Mouse (Mus musculus) spleen, postnatal 14 days (tissue): ENCODE data around the gene Bivm.

ENCODE experiments used
- DNase-seq, 2 experiments: peaks; one replicate each; pipeline ENCODE4 v3.0.0; 2021 to 2022; ENCODE audit warnings: low spot score in 2 of 2

Bivm gene

DNA sequence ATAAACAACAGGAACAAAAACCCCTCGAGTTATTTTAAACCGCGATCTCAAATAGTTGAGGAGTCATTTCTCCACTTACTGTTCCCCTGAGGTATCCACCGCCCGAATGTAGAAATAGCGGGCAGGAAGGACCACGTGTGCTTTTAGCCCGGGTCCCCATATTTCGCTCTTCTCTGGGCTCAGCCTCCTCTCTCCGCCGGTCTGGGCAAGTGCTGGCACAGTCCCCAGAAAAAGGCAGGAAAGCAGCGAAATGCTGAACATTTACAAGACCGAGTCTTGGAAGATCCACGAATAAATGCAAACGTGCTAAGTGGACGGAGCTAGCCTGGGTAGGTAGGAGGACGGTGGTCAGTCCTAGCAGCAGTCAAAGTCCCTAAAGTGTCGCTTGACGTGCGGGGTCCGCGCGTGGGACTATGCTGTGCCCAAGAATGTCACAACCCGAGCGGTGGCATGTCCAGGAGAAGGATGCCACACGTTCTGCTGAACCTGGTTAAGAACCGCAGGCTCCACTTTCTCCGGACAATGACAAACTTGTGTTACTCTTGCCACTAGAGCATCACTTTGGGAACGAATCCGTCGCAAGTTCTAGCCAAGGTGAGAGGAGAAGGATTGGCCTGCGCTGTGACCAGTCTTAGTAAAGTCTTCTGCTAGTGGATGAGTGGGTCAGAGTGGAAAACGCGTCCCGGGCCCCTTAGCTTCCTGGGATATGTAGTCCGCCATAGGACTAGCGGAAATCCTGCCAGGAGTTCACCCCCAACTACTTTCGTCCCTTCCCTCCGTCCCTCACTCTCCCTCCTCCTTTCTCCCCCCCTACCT, at the start of gene Bivm, which contains the start of gene Kdelc1:
Bivm (plus strand) TSS at position 719 of the 816 bp plus-strand sequence.
Kdelc1 (minus strand) TSS at position 570 of the 816 bp plus-strand sequence.
- DNase-seq = peak; percentile 29 to 45

DNA sequence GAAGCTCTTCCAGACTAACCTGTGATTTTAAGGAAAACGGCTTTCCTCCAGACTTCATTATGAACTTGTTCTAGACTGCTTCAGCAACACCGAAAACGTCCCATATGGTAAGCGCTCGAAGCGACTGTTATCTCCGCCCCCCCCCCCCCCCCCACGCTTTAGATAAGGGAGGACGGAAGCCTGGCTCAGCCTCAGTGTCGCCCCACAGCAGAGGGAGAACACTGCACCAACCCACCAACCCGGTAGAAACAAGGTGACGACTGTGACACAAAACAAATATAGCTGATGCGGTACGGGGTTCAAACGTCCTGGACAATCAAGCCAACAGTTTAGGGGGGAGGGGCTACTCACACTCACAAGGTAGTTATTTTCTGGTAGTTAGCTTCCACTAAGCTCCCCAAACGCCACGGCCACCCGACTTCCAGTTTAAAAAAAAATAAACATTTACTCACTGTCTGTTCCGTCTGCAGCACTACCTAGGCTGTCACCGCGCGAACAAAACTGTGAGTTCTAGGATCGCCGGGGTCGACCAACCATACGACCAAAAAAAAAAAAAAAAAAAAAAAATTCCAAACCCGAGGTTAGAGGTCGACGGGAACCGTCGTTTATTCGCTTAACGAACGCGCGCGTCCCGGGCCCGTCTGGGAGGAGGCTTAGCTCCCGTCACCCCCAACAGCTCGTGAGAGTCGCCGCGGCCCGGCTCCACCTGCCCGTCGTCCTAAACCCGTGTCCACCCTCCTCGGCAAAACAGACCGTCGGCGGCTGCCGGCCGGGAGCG, 17.1 kb upstream of the Bivm start:
- peak; percentile 28 to 35 for DNase-seq

DNA sequence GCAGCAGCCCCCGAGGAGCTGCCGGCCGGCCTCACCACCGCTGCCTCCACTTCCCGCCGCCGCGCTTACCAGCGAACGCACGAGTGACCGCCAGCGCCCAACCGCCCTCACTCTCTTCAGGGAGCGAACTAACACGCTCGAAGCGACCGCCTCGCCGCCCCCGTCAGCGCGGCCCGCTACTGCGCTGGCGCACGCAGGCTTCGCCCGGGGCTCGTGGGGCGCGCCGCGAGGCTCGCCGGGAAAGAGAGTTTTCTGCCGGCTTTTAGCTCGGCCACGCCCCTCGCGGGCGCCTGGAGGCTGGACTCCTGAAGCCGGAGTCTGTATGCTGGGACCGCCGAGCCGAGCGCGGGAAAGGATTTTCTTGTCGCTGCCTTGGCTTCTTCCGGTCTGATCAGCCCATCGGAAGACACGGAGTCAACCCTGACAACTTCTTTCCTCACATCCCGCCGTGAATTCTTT, 16.5 kb upstream of the Bivm start, which contains the start of gene Tex30:
Tex30 (minus strand) TSS at position 183 of the 459 bp plus-strand sequence.
- DNase-seq = peak; percentile 86 to 88

DNA sequence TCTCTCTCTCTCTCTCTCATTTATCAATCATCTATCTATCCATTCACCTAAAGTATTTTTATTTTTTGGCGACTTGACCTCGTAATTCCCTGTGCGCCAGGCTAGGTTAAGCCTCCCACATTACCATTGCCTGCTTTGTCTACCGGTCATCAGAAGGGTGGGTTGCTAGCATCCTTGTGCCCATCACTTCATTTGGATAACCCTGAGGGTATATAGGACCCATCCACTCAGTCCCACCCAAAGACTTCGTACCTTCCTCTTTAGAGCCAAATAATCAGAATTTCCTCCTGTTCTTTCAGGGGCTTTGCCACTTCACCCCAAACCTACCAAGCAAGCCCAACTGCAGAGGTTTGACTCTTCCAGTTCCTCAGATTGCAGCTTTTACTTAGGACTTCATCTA, 15.8 kb upstream of the Bivm start:
- no peak for DNase-seq

DNA sequence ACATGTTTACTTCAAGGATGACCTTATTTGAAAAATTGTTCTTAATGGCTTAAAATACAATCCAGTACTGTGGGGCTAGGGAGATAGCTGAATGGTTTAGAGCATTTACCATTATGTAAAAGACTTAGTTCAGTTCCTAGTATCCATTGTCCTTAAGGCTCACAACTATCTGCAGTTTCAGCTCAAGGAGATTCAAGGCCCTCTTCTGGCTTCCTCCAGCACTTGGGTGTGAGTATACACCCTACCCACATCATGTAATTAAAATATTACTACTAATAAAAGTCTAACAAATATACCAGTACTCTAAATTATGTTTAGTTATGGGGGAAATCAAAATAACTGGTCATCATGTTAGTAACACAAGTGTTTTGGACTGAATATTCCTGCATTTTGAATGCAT, 1.2 kb upstream of the Bivm start:
- DNase-seq = no peak

DNA sequence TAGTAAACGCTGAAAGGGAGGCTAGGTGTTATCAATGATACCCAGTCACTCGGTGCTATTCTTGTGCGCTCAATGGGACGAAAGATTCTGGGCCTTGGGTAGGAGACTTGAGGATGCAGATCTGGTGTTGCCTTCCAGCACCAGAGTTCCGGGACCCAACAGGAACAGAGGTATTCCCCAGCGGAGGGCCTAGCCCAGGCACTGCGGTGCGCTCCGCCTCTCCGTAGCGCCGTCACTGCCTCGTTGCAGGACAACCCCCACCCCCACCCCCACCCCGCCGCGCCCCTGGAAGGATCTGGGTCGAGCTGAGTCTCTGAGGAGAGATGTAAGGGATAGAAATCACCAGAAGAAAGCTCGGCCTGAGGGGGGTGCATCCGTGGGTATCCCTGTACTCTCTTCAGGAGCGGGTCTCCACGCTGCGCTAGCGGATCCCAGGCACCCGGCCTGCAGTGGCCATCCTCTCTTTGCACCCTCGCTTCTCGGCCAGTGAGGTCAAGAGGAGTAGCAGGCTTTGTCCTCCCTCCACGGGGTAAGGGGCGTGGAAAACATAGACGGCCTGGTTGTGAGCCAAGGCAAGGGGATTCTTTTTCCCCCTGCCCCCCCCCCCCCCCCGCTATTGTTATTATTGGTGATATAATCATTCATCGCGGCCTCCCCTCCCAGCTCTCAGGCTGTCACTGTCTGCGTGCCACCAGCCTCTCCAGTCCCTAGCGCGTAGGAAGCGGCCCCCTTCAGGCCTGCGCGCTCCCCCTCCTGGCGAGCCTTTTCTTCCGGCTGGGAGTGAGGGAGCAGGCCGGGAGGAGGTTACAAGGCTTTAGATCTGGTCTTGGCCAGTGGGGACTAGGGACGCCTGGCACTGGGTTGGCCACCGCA, 680 bp downstream of the Bivm start:
- DNase-seq = peak; percentile 29 to 51

DNA sequence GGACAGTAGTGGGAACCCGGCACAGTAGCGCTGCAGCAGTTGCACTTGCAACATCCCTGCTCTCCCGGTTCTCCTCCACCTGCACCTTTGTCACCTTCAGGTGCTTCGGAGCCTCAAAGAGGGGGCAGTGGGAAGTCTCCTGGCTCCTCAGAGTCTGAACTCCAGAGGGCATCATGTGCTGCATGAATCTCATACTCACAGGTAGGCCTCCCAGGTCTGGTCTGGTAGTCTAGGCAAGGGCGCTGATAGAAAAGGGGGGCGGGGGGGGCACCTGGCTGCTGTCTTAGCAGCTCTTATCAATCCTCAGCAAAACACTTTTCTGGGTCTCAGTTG, 1.3 kb downstream of the Bivm start:
- DNase-seq = no peak

DNA sequence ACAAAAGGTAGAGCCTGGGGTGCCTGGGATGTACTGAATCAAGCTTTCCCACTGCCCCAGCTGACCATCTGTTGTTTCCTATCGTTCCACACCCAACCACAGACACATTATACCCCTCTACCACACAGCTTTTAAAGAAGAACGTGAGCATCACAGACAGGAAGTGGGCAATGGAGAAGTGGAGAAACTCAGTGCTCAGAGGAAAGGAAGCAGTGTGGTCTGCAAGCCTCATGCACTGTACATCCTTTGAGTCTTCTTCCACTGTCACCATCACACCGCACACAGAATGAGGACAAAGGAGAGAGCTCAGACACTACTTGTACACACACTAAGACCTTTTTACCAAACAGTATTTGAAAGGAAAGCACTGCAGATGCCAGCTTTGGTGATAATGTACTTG, 3.5 kb downstream of the Bivm start:
- DNase-seq = no peak

DNA sequence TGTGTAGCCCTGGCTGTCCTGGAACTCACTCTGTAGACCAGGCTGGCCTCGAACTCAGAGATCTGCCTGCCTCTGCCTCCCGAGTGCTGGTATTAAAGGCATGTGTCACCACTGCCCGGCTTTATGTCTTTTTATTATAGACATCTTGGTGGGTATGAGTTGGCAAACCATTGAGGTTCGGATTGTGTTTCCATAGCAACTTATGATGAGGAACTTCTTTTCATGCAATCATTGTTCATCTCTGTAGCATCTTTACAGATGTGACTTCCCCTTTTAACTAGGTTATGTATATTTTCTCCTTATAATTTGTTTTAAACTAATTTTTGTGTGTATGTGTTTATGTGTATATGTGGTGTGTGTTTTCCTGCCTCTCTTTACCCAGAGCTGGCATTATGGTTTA, 6.8 kb downstream of the Bivm start:
- DNase-seq = no peak

DNA sequence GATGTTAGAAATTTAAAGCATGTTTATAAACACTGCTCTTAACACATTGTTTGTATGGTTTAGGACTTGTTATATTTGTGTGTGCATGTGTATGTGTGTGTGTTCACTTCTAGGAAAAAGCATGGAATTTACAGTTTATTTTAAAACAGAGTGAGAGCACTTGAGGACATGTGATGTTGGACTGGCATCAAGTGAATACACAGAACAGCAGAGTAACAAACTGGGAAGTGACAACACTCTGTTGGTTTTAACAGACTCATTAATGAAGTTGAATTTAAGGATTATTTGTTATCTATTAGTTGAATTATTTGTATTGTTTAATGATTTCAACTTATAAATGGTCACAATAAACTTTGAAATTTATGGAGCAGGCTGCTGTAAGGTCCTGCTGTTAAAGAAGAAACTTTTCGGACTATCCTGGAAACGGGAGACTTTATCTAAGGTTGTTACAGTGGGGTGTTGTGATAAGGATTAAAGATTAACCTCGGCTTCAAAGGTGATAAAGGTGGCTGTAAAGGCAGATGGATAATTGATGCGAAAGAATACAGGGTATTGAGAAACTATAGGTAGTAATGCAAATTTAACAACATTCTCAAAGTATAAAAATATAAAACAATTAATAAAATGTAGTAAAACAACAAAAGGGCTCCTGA, 11.3 kb downstream of the Bivm start:
- DNase-seq = no peak

DNA sequence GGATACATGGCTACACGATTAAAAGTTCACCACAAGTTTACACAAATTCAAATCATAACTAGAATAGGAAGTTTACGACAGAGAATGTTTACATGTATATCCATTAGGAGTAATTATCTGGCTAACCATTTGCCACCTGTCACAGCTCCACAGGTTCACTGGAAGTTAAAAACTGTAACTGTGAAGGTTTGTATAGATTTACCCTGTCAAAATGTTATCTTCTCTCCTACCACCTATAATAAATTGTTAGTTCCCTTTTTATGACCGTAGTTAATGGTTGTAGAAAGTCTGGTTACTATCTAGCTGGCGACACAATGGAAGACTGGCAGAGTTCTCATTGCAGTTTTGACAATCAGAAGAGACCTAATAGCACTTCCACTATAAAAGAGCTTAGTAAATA, 21.5 kb downstream of the Bivm start:
- DNase-seq = no peak

DNA sequence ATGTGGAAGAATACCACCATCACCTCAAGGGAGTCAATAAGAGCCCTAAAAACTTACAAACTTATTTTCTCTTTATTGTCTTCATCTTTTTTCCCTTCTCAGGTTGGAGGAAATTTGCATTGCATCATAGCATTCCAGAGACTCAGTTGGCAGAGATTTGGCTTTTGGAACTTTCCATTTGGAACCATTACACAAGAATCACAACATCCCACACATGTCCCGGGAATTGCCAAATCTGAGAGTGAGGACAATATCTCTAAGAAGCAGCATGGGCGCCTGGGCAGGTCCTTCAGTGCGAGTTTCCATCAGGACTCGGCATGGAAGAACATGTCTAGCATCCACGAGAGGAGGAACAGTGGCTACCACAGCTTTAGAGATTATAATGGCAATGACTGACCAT, 24.0 kb downstream of the Bivm start:
- no peak for DNase-seq

DNA sequence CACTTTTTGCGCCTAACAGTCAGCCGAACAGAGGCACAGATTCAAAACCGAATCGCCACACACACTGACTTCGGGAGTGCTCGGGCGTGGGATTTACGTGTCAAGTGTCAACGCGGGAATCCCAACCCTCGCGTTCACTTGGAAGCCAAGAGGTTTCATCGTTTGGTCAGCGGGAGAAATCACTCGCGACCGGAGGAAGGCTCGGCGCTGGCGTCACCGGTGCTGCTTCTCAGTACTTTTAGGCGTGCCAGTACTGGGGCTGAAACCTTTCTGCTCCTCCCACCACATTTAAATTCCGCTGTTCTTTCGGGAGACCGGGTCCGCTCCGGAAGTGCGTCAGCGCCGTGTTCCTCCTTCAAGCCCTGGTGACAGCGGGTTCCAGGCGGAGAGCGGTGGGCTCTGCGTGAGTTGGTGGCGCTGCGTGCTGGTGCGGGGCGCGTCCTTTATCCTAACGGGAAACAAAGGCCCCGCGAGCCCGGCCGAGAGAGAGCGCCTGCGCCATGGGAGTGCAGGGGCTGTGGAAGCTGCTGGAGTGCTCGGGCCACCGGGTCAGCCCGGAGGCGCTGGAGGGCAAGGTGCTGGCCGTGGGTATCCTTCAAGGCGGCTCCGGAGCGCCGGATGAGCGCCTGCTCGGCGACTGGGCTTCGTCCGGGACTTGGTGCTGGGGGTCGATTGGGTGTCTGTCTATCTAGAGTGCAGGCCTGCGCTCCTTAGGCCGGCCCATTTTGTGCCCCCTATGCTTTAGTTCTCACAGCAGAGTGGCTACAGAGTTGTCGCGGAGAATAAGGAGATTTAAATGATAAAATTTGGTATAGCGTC, 29.0 kb downstream of the Bivm start, which contains the start of gene Ercc5:
Ercc5 (plus strand) TSS at position 182 of the 819 bp plus-strand sequence.
- peak; percentile 49 to 55 for DNase-seq

DNA sequence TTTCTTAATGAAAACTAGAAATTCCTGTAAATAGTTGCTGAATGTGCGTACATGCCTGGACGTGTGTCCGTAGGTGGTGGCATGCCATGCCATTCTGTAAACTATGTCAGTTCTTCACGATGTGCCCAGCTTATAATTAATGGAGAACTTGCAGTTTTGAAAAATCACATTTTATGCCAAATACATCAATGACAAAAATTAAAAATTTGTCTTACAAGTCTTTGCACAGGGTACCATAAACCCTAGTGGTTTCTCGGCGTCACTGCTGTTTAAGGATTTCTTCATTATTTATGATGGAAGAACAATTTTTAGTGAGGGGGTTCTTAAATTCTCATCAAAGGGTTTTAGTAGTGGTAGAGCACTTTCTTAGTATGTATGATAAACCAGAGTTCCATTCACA, 29.9 kb downstream of the Bivm start:
- no peak for DNase-seq

DNA sequence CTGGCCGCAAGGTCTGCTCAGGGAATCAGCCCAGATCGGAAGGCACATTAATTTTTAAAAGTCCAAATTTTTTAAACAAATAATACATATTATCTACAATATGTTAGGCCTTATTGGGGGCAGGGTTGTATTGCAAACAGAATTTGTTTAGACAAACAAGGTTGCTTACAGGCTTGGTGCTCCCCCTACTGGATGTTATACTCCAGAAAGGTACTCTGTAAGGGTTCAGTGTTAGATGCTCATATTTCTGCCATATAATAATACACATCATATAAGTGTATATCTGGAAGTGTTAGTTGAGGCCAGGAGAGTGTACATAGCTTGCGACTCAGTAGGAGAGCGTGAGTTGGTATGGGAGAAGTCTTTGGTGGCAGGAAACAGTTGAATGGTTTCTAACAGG, 36.5 kb downstream of the Bivm start:
- DNase-seq = no peak

DNA sequence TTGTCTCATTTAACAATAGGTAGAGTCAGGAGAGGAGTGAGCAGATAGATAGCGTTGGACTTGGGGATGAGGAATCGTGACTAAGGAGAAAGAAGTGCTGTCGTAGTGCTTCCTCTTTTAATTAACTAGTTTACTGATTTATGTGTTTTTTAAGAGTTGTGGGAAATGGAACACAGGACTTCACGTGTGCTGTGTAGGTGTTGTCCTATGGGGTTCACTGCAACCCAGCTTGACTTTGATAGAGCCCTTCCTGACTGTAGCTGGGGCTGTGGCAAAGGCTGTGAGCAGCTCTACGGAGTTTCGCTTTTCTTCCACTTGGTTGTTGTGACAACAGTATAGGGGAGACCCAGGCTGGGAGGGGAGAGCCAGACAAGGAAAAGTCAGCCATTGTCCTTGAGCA, 39.6 kb downstream of the Bivm start:
- DNase-seq = no peak

DNA sequence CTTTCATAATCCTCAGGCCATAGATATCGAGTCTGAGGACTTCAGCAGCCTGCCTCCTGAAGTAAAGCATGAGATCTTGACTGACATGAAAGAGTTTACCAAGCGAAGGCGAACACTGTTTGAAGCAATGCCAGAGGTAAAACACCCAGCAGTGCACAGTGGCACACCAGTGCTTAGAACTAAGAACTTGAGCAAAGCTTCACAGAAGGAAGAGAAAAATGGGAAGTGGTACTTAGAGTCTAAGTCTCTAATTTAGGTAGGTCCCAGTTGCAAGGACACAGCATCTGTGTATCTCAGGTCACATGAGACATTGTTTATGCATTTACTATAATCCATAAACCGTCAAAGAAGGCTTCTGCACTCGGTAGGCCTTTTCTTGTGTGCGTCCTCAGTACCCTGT, 43.1 kb downstream of the Bivm start:
- no peak for DNase-seq

DNA sequence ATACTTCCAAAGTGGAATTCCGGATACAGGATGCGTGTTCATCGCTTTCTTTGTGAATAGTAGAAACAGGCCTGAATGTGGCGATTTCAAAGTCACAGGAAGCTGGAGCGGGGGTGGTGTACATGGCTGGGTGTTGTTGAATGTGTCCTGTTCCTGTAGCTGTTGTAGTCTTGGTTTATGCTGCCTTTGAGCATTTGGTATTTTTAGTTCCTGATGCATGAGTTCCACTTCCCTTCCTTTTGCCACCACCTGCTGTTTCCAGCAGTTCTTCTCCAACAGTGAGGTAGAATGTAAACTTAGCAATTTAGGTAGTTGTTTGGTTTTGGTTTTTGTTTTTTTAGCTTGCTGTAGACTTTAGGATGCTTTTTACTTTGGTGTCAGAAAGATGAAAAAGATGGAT, 43.6 kb downstream of the Bivm start:
- DNase-seq = no peak

DNA sequence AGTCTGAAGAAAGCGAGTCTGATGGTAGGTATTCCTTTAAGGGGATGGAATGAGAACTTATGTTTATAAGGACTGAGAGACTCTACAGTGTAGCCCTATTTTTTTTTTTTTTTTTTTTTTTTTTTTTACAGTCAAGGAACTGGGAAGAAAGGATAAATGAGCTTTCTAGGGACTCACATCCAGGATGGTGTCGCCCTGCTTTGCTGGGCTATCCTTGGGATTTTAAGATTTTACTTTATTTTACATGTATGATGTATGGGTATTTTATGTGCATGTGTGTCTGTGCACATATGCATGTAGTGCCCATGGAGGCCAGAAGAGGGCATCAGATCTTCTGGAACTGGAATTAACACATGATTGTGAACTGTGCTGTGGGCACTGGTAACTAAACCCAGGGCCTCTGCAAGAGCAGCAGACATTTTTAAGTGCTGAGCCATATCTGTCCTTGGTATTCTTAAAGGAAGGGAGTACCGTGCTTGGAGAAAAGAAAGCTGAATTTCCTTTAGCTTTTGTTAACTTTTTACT, 49.2 kb downstream of the Bivm start:
- no peak for DNase-seq

DNA sequence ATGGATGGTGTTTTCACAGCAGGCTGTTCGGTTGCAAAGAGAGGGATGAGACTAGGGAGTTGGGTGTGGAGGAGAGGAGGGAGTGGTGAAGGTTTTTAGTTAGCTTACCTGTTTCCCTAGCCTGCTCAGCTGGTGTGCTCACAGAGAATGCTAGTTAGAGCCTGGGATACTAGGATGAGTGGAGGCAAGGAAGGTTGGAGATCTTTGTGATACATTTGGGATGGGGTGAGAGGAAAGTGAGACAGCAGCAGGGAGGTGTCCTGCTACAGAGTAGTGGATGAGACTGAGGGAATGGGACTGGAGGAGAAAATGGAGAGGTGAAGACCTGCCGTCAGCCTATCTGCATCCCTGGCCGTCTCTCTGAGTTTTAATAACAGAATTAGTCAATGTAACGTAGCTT, 53.9 kb downstream of the Bivm start:
- no peak for DNase-seq
